Mouse (Mus musculus): ENCODE measurements around the gene Wars.

Gene Wars

GRCm38 (mm10) chr12:108825561-108826224 is 68.3 kb downstream of the Wars start:
- DNase-seq (ENCODE audit: low spot score), result no peak

GRCm38 (mm10) chr12:108824225-108824874 is 69.6 kb downstream of the Wars start:
- DNase-seq (ENCODE audit: low spot score), result no peak

GRCm38 (mm10) chr12:108823036-108823435 is 70.9 kb downstream of the Wars start:
- no peak for DNase-seq (ENCODE audit: low spot score)

GRCm38 (mm10) chr12:108820461-108820860 is 73.5 kb downstream of the Wars start:
- no peak for DNase-seq (ENCODE audit: low spot score)

GRCm38 (mm10) chr12:108816569-108816968 is 77.4 kb downstream of the Wars start:
- DNase-seq (ENCODE audit: low spot score), result no peak

GRCm38 (mm10) chr12:108814470-108814869 is 79.5 kb downstream of the Wars start:
- DNase-seq (ENCODE audit: low spot score), result no peak

GRCm38 (mm10) chr12:108812463-108812862 is 81.5 kb downstream of the Wars start:
- no peak for DNase-seq (ENCODE audit: low spot score)

GRCm38 (mm10) chr12:108811133-108811532 is 82.8 kb downstream of the Wars start:
- no peak for DNase-seq (ENCODE audit: low spot score)

- DNase-seq (ENCODE audit: low spot score), result no peak
Observed at GRCm38 (mm10) chr12:108810309-108810708, 83.7 kb downstream of the Wars start.
